Mouse (Mus musculus) hindlimb bud, embryonic 11.5 days (tissue): Measurements from ENCODE around the gene Rcor1.
A peak's percentile ranks its signal among the peaks of the same experiment; 100 is the strongest.

ENCODE experiments used
- DNase-seq: peaks from one replicate; pipeline ENCODE4 v3.0.0-alpha.2; 2012; ENCODE audit warnings: low read depth, low spot score; ENCODE audit errors: extremely low spot score

The Rcor1 gene

DNA sequence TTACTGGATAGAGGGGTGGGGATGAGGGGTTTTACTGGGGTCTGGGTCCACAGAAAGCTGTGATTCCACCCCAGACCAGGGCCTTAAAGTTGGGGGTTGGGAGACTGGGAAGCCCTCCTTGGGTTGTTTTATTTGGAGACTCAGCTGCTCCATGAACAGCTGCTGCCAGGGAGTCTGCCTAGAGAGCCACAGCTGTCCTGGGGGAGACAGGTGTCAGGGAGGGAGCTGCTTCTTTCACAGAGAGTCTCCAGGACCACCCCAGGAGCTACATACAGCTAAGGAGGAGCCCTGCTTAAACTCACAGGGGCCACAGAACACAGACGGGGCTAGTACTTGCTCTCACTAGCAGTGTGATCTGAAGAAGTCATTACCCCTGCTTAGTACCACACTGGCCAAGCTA is 18.0 kb upstream of the Rcor1 start:
- DNase-seq = no peak

DNA sequence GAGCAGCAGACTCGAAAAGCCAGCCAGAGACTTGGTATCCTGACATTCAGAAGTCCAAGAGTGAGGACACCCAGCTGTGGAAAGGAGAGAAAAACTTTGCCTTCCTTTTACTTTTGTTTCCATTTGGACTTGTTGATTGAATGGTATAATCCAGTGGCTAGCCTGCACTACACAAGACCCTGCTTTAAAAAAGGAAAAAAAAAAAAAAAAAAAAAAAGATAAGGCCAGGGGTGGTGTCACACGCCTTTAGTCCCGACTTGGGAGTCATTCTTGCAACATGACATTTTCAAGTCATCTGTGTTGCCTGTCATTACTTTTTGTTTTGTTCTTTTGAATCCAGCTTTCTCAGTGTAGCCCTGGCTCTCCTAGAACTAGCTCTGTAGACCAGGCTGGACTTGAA is 17.6 kb upstream of the Rcor1 start:
- no peak for DNase-seq

DNA sequence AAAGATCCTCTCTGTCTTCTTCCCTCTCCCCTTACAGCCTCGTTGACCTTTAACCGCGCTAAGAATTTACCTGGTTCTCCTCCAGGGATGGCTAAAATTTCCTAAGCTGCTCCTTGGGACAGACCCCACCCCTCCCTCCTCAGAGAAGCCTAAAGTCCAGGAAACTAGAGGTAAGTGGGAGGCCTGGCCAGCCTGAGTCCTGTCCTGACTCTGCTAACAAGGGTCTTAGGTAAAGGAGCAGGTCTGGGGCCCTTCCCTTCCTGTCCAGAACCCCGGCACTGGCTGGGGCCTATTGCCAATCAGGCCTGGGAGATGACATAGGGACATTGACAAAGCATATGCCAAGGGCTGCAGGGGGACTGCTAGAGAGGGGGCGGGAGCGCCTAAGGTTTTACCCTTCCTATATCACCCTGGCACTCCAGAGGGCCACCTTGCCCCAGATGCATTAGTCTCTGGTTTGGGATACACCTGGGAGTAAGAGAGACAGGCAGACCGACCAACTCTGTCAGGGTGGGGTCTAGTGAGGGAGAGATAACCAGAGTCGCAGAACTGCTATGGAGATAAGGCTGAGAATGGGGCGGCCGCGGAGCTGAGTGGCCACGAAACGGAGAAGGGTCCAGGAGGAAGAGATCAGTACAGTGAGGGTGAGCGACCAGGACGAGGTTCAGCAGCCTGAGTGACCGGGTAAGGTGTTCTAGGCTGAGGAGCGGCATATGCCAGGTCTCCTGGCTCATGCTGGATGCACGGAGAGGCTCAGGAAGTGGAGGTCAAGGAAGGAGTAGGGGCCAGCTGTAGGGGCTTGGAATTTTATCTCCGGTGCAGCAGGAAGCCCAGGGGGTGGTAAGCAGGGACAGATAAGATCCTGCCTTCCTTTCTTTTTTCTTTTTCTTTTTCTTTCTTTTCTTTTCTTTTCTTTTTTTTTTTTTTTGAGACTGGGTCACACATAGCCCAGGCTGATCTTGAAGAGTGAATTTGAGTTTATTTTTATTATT is 10.7 kb upstream of the Rcor1 start:
- DNase-seq = no peak

DNA sequence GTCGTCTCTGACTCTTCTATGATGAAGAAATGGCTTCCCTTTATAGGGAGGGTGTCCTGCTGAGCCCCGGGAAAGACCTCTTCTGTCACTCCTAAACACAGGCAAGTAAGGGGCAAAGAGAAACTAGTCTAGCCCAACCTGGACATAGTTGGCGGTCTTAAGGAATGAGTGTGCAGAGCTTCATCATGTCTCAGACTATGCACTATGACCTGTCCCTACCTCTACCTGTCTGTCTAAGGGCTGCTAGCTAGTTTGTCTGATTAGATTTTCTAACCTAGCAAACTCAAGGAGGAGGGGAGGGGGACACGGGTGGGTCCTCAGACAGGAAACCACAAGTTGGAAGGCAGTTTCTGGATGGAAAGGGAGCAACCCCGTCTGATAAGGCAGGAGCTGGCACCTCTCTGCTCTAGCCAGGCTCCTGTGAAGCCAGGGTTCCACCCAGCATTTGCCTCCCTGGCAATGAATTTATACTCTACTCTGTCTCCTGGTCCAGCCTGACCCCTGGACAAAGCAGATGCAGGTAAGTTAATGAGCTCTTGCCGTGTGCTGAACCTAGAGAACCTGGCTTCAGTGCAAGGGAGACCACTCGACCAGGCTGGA is 9.8 kb upstream of the Rcor1 start:
- DNase-seq = no peak

DNA sequence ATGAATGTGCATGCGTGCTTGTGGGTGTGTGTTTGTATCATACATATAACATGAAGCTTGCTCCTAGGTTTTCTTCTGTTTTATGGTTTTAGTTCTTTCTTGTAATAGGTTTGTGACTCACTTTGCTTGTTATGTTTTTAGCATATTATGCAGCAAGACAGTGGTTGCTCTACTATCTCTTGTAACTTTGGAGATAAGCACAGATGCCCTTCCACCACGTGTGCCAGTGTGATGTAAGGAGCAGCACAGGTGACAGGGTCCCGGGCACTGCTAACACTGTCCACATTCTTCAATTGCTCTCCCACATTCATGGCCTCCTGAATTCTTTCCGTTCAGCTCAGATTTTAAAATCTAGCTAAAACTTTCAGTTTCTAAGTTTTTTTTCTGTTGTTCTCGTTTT is 6.3 kb upstream of the Rcor1 start:
- DNase-seq = no peak

DNA sequence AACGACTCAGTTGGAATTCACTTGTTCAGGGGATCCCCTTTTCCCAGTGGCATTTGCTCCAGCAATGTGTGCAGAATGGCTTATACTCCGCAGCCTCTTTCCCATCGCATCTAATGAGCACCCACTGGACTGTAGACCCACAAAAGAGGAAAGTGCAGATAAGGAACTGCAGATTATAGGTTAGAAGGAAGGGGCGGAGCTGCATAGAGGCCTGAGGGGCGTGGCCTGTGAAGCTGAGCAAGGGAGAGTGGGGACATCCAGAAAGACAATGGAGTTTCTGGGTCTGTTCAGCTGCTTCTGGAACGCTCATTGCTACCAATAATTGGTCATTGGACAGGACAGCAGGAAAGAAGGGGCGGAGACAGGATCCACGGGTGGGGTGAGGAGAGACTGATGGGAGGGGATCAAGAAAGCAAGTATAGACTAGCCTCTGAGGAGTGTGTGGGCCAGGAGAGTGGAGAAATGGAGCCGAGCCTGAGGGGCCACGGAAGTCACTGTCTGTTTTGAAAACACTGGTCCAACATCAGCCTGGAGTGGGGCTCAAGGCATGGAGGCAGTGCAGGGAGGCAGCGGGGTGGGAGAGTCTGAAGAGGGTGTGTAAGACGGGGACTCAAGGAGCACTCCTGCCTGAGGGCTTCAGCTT is 3.8 kb upstream of the Rcor1 start:
- DNase-seq = no peak

DNA sequence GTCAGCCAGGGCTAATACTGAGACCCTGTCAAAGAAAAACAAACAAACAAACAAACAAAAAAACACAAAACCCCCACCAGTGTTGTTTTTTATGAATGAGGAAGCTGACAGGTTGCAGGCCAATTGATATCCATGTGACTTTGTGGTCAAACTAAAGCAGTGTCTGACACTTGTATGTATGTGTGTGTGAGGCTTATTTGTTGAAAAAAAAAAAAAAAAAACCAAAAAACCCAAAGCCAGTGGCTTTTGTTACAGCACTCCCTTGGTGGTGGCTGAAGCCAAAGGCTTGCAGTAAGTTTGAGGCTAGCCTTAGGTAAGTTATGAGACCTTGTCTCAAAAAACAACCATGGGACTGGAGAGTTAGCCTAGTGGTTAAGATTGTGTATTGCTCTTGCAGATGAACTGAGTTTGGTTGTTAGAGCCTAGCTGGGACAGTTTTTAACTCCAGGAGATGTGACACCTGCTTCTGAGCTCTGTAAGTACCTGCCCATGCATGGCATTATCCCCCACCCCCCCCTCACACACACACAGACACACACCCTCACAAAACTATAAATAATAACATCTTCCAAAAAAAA is 2.9 kb upstream of the Rcor1 start:
- no peak for DNase-seq

DNA sequence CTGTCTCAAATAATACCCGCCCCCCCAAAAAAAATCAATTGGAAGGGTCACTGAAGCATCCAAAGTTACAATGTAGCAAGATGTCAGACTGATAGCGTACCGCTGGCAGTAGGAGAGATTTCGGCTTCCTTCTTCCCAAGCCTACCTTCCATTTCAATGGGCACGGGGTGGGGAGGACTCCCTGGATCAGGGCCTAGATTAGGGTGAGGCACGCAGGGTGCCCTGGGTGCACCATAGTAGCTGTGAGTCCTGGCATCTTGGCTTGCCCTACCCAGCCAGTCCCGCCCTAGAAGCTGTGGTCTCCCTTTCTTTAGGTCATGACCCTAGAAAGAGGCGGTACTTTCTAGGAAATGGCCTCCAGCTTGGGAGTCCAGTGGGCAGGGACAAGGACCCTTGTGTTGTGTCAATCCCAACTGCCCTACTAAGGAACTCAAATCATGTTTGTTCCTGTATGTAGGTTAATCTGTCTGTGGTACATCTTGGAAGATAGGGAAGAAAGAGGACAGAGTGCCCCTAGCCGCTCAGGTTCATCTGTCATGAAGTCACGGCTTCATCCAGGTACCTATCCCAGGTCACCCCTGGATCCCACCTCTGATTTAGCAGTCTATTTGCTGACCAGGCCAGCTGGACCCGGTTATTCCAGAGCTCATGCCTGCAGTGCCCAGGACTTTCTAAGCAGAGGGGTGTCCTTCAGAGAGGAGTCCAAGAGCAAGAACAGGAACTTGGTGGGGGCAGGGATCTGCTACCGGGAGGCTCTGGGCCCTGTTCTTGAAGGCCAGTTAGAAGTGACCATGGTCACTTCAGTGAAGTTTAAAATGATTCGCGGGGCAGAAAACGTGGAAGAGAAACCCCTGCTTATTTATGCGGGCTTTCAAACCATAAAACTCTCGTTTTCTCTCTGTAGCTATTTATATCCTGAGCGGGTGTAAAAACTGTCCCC is 1.6 kb upstream of the Rcor1 start:
- DNase-seq = no peak

DNA sequence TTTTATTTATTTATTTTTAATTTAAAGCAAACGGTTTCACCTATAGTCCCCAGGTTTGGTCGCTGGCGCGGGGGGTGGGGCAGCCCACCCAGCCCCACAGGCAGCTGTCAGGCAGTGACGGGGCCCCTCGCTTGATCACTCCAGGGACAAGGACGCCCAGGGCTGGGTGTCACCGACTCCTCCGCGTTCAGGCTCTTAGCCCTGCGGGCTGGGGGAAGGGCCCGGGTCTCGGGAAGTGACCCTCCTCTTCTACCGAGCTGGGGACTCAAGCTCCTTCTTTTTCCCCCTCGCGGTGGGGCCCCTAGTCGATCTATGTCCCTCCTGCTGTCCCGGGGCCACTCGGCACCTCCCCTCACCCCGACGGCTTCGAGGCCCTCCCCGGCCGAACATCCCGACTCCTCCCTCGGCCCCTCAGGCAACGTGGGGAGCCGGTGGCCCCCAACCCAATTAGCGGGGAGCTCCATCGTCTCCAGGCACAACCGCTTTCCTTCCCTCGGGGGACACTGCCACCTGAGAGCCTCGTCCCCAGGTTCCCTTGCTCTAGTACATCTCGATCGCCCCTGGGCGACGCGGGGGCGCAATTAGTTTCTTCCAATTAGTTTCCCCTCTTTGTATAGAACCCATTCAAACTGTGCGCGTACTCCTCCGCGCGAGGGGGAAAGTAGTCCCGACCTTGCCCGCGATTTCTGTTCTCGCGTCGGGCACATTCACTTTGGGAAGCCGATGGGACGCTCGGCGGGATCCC is 748 bp upstream of the Rcor1 start:
- DNase-seq = peak; percentile 67

DNA sequence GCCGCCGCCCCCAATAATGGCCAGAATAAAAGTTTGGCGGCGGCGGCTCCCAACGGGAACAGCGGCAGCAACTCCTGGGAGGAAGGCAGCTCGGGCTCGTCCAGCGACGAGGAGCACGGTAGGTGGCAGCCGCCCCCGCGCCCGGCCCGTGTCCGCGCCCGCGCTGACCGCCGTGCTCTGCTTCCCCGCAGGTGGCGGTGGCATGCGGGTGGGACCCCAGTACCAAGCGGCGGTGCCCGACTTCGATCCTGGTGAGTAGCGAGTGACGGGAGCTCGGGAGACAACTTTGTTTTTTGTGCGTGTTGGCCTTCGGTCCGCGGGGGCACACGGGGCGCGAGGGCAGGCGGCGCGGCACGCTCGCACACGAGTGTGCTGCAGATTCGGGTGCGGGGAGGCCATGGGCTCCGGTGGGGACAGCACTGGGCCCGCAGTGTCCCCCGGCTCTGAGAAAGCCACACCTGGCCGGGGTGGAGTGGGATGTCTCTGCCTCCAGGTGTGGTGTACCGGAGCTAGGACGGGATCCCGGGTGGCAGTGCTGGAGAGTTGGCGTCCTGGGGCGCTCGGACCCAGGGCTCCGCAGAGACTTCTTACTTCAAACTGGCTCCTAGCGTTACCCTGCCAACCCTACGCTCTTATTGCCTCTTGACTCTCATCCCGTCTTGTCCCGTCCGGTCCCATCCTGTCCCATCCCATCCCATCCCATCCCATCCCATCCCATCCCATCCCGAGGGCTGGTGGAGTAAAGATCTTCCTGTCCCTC is 800 bp downstream of the Rcor1 start:
- DNase-seq = no peak

DNA sequence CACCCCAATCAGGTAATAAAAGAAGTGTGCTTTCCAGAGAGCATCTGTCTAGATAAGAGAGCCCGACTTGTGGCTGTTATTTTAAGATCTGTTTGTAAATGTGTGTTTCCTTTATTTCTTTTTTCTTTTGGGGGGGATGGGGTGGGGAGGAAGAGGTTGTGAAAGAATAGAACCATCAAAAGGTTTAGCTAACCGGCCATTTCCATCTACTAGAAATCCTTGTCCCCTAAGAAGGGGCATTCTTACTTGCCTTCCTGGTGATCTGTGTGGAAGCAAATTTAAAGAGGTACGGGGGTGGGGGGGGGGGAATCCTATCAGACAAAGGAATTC is 1.3 kb downstream of the Rcor1 start:
- DNase-seq = no peak

DNA sequence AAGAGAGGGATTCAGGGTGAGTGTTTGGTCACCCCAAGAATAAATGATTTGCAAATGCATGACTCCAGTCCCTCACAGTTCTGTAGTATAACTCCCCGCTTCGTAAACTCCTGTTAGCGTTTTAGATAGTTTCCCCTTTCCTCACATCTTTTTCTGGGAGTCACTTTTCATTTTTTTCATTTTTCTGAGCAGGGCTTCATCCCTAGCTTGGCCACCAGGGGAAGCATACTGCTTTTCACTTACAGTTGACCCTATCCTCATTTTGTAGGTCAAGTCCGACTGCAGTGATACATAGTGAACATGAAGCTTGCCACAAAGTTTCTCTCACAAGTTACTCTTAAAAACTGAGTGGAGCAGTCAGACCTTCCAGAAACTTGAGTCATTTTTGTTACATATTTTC is 2.0 kb downstream of the Rcor1 start:
- no peak for DNase-seq

DNA sequence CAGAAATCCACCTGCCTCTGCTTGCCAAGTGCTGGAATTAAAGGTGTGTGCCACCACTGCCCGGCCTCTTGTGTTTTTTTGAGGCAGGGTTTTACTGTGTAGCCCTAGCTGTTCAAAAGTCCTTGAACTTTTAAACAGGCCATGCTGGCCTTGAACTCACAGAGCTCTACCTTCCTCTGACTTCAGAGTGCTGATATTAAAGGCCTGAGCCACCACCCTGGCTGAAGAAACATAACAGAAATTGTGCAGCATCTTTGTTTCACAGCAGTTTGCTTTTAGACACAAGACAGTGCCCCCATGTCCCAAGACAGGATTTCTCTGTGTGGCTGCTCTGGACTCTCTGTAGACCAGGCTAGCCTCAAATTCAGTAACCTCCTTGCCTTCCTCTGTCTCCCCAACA is 3.2 kb downstream of the Rcor1 start:
- no peak for DNase-seq

DNA sequence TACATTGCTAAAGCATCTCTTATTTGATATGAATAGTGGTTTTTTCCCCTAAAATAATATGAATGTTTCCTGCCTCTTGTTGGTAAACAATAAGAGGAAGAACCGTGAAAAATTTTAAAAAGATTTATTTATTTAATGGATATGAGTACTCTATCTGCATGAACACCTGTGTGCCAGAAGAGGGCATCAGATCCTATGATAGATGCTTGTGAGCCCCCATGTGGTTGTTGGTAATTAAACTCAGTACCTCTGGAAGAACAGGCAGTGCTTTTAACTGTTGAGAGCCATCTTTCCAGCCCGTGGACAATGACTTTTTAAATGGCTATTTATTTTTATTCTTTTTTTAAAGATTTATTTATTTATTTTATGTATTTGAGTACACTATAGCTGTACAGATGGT is 5.7 kb downstream of the Rcor1 start:
- no peak for DNase-seq

DNA sequence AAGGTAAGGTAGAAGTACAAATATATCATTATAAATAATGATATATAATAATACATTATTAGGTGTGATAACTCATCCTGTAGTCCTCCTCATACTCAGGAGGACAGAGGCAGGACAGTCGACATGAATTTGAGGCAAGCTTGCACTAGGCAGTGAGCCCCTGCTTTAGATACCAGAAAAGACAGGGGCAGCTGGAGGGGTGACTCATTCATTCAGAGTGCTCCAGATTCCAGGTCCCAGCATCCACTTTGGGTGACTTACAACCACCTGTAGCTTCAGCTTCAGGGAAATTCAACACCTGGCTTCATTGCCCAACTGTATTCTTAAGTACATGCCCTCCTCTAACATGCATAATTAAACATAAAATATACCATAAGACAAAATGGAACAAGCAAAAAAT is 7.7 kb downstream of the Rcor1 start:
- DNase-seq = no peak

DNA sequence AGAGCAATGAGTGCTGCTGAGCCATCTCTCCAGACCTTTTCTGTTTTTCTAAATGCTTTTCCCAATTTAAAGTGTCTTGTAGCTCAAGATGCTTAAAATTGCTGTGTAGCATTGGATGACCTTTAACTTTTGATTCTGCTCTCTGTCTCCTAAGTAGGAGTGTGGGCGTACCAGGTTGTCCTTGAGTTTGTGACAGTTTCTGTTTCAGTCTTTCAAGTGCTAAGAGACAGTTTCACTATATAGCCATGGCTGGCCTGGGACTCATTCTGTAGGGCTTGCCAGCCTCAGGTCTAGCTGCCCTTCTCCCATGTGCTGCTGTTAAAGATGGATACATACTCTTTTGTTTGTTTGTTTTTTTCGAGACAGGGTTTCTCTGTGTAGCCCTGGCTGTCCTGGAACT is 9.1 kb downstream of the Rcor1 start:
- no peak for DNase-seq

DNA sequence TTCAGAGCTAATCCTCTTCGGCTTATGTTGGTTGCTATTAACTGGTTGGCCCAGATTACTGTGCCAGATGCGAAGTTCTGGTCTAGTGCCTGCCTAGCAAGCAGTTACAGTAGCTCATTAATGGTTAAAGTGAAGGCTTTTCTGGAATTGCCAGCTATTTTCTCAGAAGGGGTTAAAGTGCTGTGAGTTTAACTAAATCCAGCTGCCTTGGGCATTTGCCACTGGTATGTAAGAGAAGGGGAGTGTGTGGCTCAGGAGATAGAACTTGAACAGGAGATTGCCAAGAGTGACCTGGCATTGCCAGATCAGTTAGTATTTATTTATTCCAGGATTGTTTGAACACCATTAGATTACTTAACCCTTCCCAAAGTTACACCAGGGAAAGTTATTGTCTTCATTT is 11.1 kb downstream of the Rcor1 start:
- no peak for DNase-seq

DNA sequence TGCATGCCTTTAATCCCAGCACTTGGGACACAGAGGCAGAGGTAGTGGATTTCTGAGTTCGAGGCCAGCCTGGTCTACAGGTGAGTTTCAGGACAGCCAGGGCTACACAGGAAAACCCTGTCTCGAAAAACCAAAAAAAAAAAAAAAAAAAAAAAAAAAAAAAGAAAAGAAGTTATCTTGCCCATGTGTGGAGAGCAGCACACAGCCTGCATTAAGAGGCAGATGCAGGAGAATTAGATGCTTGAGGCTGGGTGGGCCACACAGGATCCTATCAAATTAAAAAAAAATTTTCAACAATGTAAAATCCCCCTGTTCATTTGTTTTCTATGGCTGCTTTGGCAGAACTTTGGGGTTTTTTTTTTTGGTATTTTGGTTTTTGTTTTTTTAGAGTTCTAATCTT is 24.2 kb downstream of the Rcor1 start:
- DNase-seq = no peak

DNA sequence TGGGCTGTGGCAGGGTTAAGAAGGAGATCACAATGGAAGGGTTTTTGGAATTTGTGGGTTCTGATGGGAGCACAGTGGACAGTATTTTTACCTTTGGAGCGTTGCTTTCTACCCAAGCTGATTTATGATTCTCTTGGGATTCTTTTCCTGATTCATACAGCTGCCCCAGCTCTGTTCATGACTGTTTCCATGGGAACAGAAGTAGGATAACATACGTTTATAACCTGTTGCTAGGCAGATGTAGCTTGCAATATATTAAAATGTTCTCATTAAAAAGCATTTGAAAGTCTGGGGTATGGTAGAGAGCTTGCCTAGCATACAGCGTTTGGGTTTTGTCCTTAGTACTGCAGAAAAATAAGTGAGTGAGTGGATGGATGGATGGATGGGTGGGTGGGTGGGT is 25.1 kb downstream of the Rcor1 start:
- no peak for DNase-seq
